Mouse (Mus musculus): Measurements from ENCODE around the gene Gm11554. TPM values are rescaled to one million over a fixed set of nuclear protein-coding genes. Genes with fewer than 3 reads are reported as not detected.

The Gm11554 gene
- not detected for total RNA-seq (2023)

DNA sequence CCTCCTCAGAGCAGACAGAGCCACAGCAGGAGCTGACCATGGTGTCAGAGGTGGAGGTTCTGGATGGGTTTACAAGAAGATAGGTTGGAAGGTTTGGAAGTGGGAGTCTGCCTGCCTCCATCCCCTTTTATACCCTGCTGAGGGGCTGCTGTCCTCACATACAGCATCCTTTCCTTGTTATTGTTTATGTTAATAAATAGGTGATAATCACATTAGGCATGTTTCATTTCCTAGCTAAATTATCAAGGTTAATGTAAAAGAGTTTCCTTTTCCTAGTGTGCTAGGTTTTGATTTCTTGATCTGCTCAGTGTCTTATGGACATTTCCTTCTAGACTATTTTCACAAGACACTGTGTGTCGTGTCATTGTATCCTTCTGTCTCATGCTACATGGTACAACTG, at the start of gene Gm11554:
Gene Gm11554 (minus strand): TSS at position 101 of the 400 bp plus-strand sequence.

DNA sequence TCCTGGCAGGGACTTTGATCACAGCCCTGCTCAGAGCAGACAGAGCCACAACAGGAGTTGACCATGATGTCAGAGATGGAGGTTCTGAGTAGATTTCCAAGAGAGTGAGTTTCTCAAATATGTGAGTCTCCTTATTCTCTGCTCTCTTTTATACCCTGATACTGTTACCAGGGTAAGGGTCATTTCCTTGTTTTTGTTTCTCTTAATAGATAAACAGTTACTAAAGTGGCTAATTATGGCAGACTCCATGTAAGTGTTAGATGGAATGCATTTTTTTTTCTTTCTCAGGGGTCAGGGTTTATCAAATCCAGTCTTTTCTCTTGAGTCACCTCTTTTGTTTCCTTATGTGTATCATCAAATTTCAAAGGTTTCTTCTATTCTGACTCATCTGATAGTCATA, 47.3 kb upstream of the Gm11554 start, which contains the start of gene Krtap4-16:
Gene Krtap4-16 (minus strand): TSS at position 101 of the 400 bp plus-strand sequence.

DNA sequence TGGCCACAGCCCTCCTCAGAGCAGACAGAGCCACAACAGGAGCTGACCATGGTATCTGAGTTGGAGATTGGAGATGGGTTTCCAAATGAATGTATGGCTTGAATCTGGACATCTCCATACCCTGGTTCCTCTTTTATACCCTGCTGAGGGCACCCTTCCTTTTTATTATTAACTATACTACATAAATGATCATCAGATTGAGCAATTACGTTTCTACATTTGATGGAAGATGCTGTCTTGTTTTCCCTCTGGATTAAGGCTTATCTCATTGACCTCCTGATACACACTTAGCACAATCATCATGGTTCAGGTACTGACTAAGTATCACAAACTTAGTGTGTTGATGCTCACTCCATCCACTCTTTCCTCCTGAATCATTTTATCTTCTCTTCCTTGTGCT, 33.7 kb upstream of the Gm11554 start, which contains the start of gene 2300003K06Rik:
Gene 2300003K06Rik (minus strand): TSS at position 101 of the 400 bp plus-strand sequence.

DNA sequence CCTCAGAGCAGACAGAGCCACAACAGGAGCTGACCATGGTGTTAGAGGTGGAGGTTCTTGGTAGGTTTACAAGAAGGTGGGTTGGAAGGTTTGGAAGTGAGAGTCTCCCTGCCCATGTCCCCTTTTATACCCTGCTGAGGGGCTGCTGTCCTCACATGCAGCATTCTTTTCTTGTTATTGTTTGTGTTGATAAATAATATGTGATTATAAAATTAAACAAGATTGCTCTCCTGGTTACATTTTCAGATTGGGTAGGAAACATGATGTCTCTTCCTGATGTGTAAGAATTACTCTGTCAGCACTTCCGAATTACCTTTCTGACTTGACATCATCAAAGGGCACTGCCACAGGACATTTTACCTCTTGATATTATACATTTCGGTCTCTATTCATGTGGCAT, 11.3 kb upstream of the Gm11554 start, which contains the start of gene Gm11564:
Gene Gm11564 (minus strand): TSS at position 101 of the 400 bp plus-strand sequence.

DNA sequence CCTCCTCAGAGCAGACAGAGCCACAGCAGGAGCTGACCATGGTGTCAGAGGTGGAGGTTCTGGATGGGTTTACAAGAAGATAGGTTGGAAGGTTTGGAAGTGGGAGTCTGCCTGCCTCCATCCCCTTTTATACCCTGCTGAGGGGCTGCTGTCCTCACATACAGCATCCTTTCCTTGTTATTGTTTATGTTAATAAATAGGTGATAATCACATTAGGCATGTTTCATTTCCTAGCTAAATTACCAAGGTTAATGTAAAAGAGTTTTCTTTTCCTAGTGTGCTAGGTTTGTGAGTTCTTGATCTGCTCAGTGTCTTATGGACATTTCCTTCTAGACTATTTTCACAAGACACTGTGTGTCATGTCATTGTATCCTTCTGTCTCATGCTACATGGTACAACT, 5.5 kb upstream of the Gm11554 start, which contains the start of gene Krtap4-13:
Gene Krtap4-13 (minus strand): TSS at position 101 of the 400 bp plus-strand sequence.

DNA sequence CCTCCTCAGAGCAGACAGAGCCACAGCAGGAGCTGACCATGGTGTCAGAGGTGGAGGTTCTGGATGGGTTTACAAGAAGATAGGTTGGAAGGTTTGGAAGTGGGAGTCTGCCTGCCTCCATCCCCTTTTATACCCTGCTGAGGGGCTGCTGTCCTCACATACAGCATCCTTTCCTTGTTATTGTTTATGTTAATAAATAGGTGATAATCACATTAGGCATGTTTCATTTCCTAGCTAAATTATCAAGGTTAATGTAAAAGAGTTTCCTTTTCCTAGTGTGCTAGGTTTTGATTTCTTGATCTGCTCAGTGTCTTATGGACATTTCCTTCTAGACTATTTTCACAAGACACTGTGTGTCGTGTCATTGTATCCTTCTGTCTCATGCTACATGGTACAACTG, 5.4 kb downstream of the Gm11554 start, which contains the start of gene Gm11569:
Gene Gm11569 (minus strand): TSS at position 101 of the 400 bp plus-strand sequence.

DNA sequence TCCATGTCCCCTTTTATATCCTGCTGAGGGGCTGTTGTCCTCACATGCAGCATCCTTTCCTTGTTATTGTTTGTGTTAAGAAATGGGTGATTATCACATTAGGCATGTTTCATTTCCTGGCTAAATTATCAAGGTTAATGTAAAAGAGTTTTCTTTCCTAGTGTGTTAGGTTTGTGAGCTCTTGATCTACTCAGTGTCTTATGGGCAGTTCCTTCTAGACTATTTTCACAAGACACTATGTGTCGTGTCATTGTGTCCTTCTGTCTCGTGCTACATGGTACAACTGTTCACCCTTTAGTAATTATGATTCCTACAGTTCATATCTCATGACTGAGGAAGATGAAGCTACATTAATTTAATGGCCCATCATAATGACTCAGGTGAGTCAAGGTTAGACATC, 10.9 kb downstream of the Gm11554 start, which contains the start of gene Gm11596:
Gene Gm11596 (minus strand): TSS at position 101 of the 400 bp plus-strand sequence.

DNA sequence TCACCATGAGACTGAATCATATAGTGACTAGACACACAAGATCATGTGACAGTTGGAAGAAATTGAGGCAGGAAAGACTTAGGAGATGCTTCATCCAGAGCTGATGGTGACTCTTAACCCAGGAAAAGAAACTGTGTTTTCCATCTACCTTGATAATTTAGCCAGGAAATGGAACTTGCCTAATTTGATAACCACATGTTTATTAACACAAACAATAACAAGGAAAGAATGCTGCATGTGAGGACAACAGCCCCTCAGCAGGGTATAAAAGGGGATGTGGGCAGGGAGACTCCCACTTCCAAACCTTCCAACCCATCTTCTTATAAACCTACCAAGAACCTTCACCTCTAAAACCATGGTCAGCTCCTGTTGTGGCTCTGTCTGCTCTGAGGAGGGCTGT, 19.3 kb downstream of the Gm11554 start, which contains the start of gene Krtap4-9:
Gene Krtap4-9 (plus strand): TSS at position 301 of the 400 bp plus-strand sequence.

DNA sequence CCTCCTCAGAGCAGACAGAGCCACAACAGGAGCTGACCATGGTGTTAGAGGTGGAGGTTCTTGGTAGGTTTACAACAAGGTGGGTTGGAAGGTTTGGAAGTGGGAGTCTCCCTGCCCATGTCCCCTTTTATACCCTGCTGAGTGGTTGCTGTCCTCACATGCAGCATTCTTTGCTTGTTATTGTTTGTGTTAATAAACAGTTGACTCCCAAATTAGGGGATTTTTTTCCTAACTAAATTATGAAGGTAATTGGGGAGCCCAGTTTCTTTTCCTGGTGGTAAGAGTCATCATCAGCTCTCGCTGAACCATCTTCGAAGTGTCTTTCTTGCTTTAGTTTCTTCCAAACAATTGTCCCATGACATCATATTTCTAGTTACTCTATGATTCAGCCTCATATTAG, 23.6 kb downstream of the Gm11554 start, which contains the start of gene Krtap4-8:
Gene Krtap4-8 (minus strand): TSS at position 101 of the 400 bp plus-strand sequence.

DNA sequence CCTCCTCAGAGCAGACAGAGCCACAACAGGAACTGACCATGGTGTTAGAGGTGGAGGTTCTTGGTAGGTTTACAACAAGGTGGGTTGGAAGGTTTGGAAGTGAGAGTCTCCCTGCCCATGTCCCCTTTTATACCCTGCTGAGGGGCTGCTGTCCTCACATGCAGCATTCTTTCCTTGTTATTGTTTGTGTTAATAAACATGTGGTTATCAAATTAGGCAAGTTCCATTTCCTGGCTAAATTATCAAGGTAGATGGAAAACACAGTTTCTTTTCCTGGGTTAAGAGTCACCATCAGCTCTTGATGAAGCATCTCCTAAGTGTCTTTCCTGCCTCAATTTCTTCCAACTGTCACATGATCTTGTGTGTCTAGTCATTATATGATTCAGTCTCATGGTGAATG, 31.4 kb downstream of the Gm11554 start, which contains the start of gene Gm11595:
Gene Gm11595 (minus strand): TSS at position 101 of the 400 bp plus-strand sequence.

Other genes with a start within 250 kb of the Gm11554 start
- gene Krtap3-2, start 247.6 kb downstream of the Gm11554 start, total RNA-seq (2023): not detected
- gene Gm11939, start 245.0 kb downstream of the Gm11554 start, total RNA-seq (2023): not detected
- gene Krtap3-1, start 237.8 kb downstream of the Gm11554 start, total RNA-seq (2023): not detected
- gene Krtap1-5, start 223.4 kb downstream of the Gm11554 start, total RNA-seq (2023): not detected
- not detected for gene Krtap1-4, start 220.8 kb downstream of the Gm11554 start, total RNA-seq (2023)
- gene Krtap1-3, start 213.1 kb downstream of the Gm11554 start, total RNA-seq (2023): not detected
- gene Krtap9-3, start 206.3 kb downstream of the Gm11554 start, total RNA-seq (2023): not detected
- not detected for gene Gm11938, start 201.1 kb downstream of the Gm11554 start, total RNA-seq (2023)
- not detected for gene Gm11937, start 194.3 kb downstream of the Gm11554 start, total RNA-seq (2023)
- gene Krtap2-4, start 189.6 kb downstream of the Gm11554 start, total RNA-seq (2023): not detected
- gene Gm11562, start 184.0 kb downstream of the Gm11554 start, total RNA-seq (2023): not detected
- gene Krtap4-1, start 176.2 kb downstream of the Gm11554 start, total RNA-seq (2023): not detected
- not detected for gene Krtap4-2, start 169.4 kb downstream of the Gm11554 start, total RNA-seq (2023)
- gene Krtap4-7, start 160.4 kb downstream of the Gm11554 start, total RNA-seq (2023): not detected
- gene Gm11555, start 154.2 kb downstream of the Gm11554 start, total RNA-seq (2023): not detected
- not detected for gene Gm11563, start 145.5 kb downstream of the Gm11554 start, total RNA-seq (2023)
- gene Krtap4-6, start 138.5 kb downstream of the Gm11554 start, total RNA-seq (2023): not detected
- gene Gm14190, start 113.7 kb downstream of the Gm11554 start, total RNA-seq (2023): not detected
- gene Gm14180, start 70.2 kb downstream of the Gm11554 start, total RNA-seq (2023): not detected
- not detected for gene Gm11595, start 31.5 kb downstream of the Gm11554 start, total RNA-seq (2023)
- not detected for gene Krtap4-8, start 23.7 kb downstream of the Gm11554 start, total RNA-seq (2023)
- gene Krtap4-9, start 19.2 kb downstream of the Gm11554 start, total RNA-seq (2023): not detected
- not detected for gene Gm11596, start 11.0 kb downstream of the Gm11554 start, total RNA-seq (2023)
- not detected for gene Gm11569, start 5.5 kb downstream of the Gm11554 start, total RNA-seq (2023)
- gene Krtap4-13, start 5.4 kb upstream of the Gm11554 start, total RNA-seq (2023): not detected
- not detected for gene Gm11564, start 11.2 kb upstream of the Gm11554 start, total RNA-seq (2023)
- gene 2300003K06Rik, start 33.6 kb upstream of the Gm11554 start, total RNA-seq (2023): not detected
- gene Krtap4-16, start 47.2 kb upstream of the Gm11554 start, total RNA-seq (2023): not detected
- not detected for gene Gm11568, start 53.5 kb upstream of the Gm11554 start, total RNA-seq (2023)
- gene Gm11559, start 60.0 kb upstream of the Gm11554 start, total RNA-seq (2023): not detected
- not detected for gene Krtap9-1, start 68.9 kb upstream of the Gm11554 start, total RNA-seq (2023)
- gene Gm11567, start 74.7 kb upstream of the Gm11554 start, total RNA-seq (2023): not detected
- not detected for gene Krtap31-1, start 103.5 kb upstream of the Gm11554 start, total RNA-seq (2023)
- gene Gm11565, start 110.3 kb upstream of the Gm11554 start, total RNA-seq (2023): not detected
- gene Krtap31-2, start 131.8 kb upstream of the Gm11554 start, total RNA-seq (2023): not detected
- not detected for gene Krtap9-5, start 144.0 kb upstream of the Gm11554 start, total RNA-seq (2023)
- not detected for gene Krtap29-1, start 174.6 kb upstream of the Gm11554 start, total RNA-seq (2023)
- gene Krtap16-1, start 182.2 kb upstream of the Gm11554 start, total RNA-seq (2023): not detected
- gene Krtap17-1, start 189.5 kb upstream of the Gm11554 start, total RNA-seq (2023): not detected
- gene Krt33a, start 211.8 kb upstream of the Gm11554 start, total RNA-seq (2023): not detected
- gene Krt33b, start 225.4 kb upstream of the Gm11554 start, total RNA-seq (2023): not detected
- gene Krt34, start 237.1 kb upstream of the Gm11554 start, total RNA-seq (2023): not detected
- gene Krt31, start 246.1 kb upstream of the Gm11554 start, total RNA-seq (2023): not detected

All from monocyte, adult 59 days (primary cell).